In the genomic region with DNA sequence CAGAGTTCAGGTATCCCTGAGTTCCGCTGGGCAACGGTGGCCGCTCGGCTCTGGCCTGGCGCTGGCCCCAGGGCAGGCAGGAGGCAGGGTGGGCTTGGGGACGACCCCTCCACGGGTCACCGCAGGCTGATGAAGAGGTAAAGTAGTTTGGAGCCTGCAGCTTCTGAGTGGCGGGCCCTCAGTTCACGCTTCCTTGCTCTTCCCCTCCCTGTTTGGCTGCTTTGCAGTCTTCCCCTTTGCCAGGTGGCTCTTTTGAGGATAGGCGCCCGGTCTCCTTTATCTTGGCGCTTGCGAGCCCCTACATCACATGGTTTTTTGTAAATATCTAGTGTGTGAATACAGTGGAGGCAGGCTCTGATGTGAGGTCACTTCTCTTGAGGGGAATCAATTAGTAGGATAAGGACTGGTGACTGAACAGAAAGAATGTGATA, we compare ENCODE assay signal across 7 mouse cellular contexts. TPM values are rescaled to one million over a fixed set of nuclear protein-coding genes. Genes with fewer than 3 reads are reported as not detected.
DNase-seq lines count a peak whose midpoint lies in the region; ATAC-seq lines count a peak whose summit lies in the region.

No protein-coding gene starts in this region.

- no peaks in the 10 kb centered on the region for H3K9me3 ChIP-seq in hindbrain, embryonic 15.5 days
- no peaks in the 10 kb centered on the region for H3K9me3 ChIP-seq in midbrain, embryonic 12.5 days

- peak overlapping the region; percentile 86 for H3K27ac ChIP-seq in hindbrain, embryonic 15.5 days (replicated peaks)
- peak overlapping the region; percentile 82 for H3K27ac ChIP-seq in midbrain, embryonic 12.5 days (replicated peaks)

- no peak for ATAC-seq in monocyte, adult 5-6 weeks (replicated peaks; ENCODE audit: insufficient number of reproducible peaks, low FRiP score, low TSS enrichment, poor library complexity, severe bottlenecking)
- 0 out of 2 replicates have a peak, but pooled peaks have one; percentile 2 for ATAC-seq in common myeloid progenitor, adult 5-6 weeks (replicated peaks; ENCODE audit: low read depth, poor library complexity, severe bottlenecking)
- no peak; the same call in 1 of the 2 replicates for ATAC-seq in hindbrain, embryonic 15.5 days (ENCODE audit: low FRiP score, low read depth)
- peak; percentile 87 for ATAC-seq in midbrain, embryonic 12.5 days (ENCODE audit: low FRiP score, low read depth)

- H3K9ac ChIP-seq in hindbrain, embryonic 15.5 days = peak overlapping the region; percentile 78
- peak overlapping the region; percentile 72 for H3K9ac ChIP-seq in midbrain, embryonic 12.5 days (replicated peaks)

- peak overlapping the region; percentile 68 for H3K4me3 ChIP-seq in hindbrain, embryonic 15.5 days
- H3K4me3 ChIP-seq in midbrain, embryonic 12.5 days = peak overlapping the region; percentile 61

- H3K4me2 ChIP-seq in hindbrain, embryonic 15.5 days = peak overlapping the region; percentile 52
- H3K4me2 ChIP-seq in midbrain, embryonic 12.5 days (replicated peaks) = peak overlapping the region; percentile 53

- DNase-seq in monocyte, adult 2 months (ENCODE audit: low read depth in 1 of 2, low spot score in 2 of 2) = peak; percentile 0 to 1
- DNase-seq in left cerebral cortex, adult 8-10 months (ENCODE audit: low spot score in 2 of 2) = no peak
- no peak for DNase-seq in left cerebral cortex, adult 11 months (ENCODE audit: low spot score)

- WGBS in hindbrain, embryonic 15.5 days = 16% methylated on average over 13 of the region's 14 CpGs
- WGBS in midbrain, embryonic 12.5 days = 28% methylated on average over 14 of the region's 14 CpGs

- H3K36me3 ChIP-seq in hindbrain, embryonic 15.5 days = no peaks in the 10 kb centered on the region
- H3K36me3 ChIP-seq in midbrain, embryonic 12.5 days = no peaks in the 10 kb centered on the region

- H3K4me1 ChIP-seq in hindbrain, embryonic 15.5 days (replicated peaks) = peaks cover 9% of the 10 kb centered on the region; the same call in 1 of the 2 replicates
- H3K4me1 ChIP-seq in midbrain, embryonic 12.5 days = 0 out of 2 replicates have a peak, but pooled peaks cover 3% of the 10 kb centered on the region

- no peaks in the 10 kb centered on the region for H3K27me3 ChIP-seq in hindbrain, embryonic 15.5 days
- no peaks in the 10 kb centered on the region for H3K27me3 ChIP-seq in midbrain, embryonic 12.5 days

RNA-seq across cellular contexts. Expression of a gene that starts 1.2 kb away (rescaled TPM):
- 6.6 to 9.3 TPM (median 9.1 TPM) in 3 replicates for total RNA-seq in monocyte, adult 5-6 weeks (2017)
- total RNA-seq in common myeloid progenitor, adult 5-6 weeks (2017) = 21.7 and 28.2 TPM in 2 replicates
- 45.4 and 52.1 TPM in 2 replicates for polyA plus RNA-seq in hindbrain, embryonic 15.5 days (2015; fragmentation: Nextera tagmentation; extraction: Ambion mirVana)
- polyA plus RNA-seq in midbrain, embryonic 12.5 days (2016; fragmentation: Nextera tagmentation; extraction: Ambion mirVana) = 50.3 TPM in 2 replicates
- 10 to 100 TPM; 32.1 to 39.3 (median 36.1) TPM for total RNA-seq in left cerebral cortex, adult 8-10 months (2022)

Comparison
In these comparisons a context has a peak if more than half of its experiments do, and no peak if none do; other contexts are left out.
1. DNase-seq: peak in monocyte, adult 2 months (2 of 2); none in left cerebral cortex, adult 8-10 months (0 of 2) and left cerebral cortex, adult 11 months (single experiment).
2. ATAC-seq: peak in common myeloid progenitor, adult 5-6 weeks (single experiment) and midbrain, embryonic 12.5 days (single experiment); none in monocyte, adult 5-6 weeks (single experiment) and hindbrain, embryonic 15.5 days (single experiment).